Mouse (Mus musculus): Measurements from ENCODE around the gene Deup1. TPM values are rescaled to one million over a fixed set of nuclear protein-coding genes. Genes with fewer than 3 reads are reported as not detected.

Gene Deup1
- total RNA-seq, 2 experiments from 2014 or later, result 0.61 to 1.00 TPM

GRCm38 (mm10) chr9:15522887-15523286 is 104.8 kb downstream of the Deup1 start:
- Histone ChIP-seq H3K27ac (no peak overlapping the region), H3K4me3 (no peak overlapping the region)
- TF ChIP-seq CTCF (conservative IDR thresholded peaks at IDR 0.05), result no peak
- no peak for DNase-seq (ENCODE audit: low spot score in 2 of 2)

- Histone ChIP-seq H3K4me3 (no peak overlapping the region), H3K27ac (no peak overlapping the region)
- no peak for TF ChIP-seq CTCF (conservative IDR thresholded peaks at IDR 0.05)
- DNase-seq (ENCODE audit: low spot score in 2 of 2), result no peak
These were observed 105.4 kb downstream of the Deup1 start for GRCm38 (mm10) chr9:15522348-15522747.

- DNase-seq (ENCODE audit: low spot score in 2 of 2), result no peak
- TF ChIP-seq CTCF (conservative IDR thresholded peaks at IDR 0.05), result no peak
- no peak overlapping the region for H3K27ac ChIP-seq
- no peak overlapping the region for H3K4me3 ChIP-seq
These were observed 109.8 kb downstream of the Deup1 start for GRCm38 (mm10) chr9:15517979-15518378.

- Histone ChIP-seq H3K4me3 (no peak overlapping the region), H3K27ac (no peak overlapping the region)
- no peak for DNase-seq (ENCODE audit: low spot score in 2 of 2)
- TF ChIP-seq CTCF (conservative IDR thresholded peaks at IDR 0.05), result no peak
These were observed 111.7 kb downstream of the Deup1 start for GRCm38 (mm10) chr9:15516007-15516406.

GRCm38 (mm10) chr9:15512918-15513317 is 114.8 kb downstream of the Deup1 start:
- Histone ChIP-seq H3K4me3 (no peak overlapping the region), H3K27ac (no peak overlapping the region)
- TF ChIP-seq CTCF (conservative IDR thresholded peaks at IDR 0.05), result no peak
- no peak for DNase-seq (ENCODE audit: low spot score in 2 of 2)

- no peak overlapping the region for H3K27ac ChIP-seq
- TF ChIP-seq CTCF (conservative IDR thresholded peaks at IDR 0.05), result peak; percentile 20; the same call in 1 of the 2 replicates
- DNase-seq (ENCODE audit: low spot score in 2 of 2), result no peak
- no peak overlapping the region for H3K4me3 ChIP-seq
These were observed 117.0 kb downstream of the Deup1 start for GRCm38 (mm10) chr9:15510557-15511310.

Other genes with a start within 250 kb of the Deup1 start
- 1 to 10 TPM; 6.6 to 8.6 TPM for gene Smco4, start 134.5 kb downstream of the Deup1 start, total RNA-seq (2021)
- 10 to 100 TPM; 44.6 TPM for gene Slc36a4, start 81.8 kb upstream of the Deup1 start, total RNA-seq (2021)
- not detected for gene Mtnr1b, start 246.6 kb upstream of the Deup1 start, total RNA-seq (2021)